Mouse (Mus musculus): ENCODE data around the gene Gria3.

- no peak for TF ChIP-seq CTCF (IDR thresholded peaks at IDR 0.05; ENCODE audit: insufficient read depth, low read length)
- no peak for TF ChIP-seq POLR2A (IDR thresholded peaks at IDR 0.05; ENCODE audit: borderline replicate concordance, extremely low read depth, low read depth, low read length)
Measured at GRCm38 (mm10) chrX:41562296-41563060, 161.8 kb downstream of the Gria3 start.

Data from lung, adult 2 months (tissue).